Mouse (Mus musculus): ENCODE measurements around the gene Arf6.
A peak's percentile ranks its signal among the peaks of the same experiment; 100 is the strongest.
"Not testable (repeated sequence)": the region's sequence is repeated elsewhere in the genome, so short reads cannot be mapped to it uniquely, and the experiment has no call there.

The Arf6 gene

GRCm38 (mm10) chr12:69373850-69374766 is 2.2 kb downstream of the Arf6 start:
- DNase-seq, result peak; percentile 42

GRCm38 (mm10) chr12:69376132-69376531 is 4.2 kb downstream of the Arf6 start:
- no peak for DNase-seq

GRCm38 (mm10) chr12:69377188-69377587 is 5.2 kb downstream of the Arf6 start:
- DNase-seq, result no peak

GRCm38 (mm10) chr12:69377636-69378035 is 5.7 kb downstream of the Arf6 start:
- DNase-seq, result not testable (repeated sequence)

- DNase-seq, result no peak
These were observed 6.9 kb downstream of the Arf6 start for GRCm38 (mm10) chr12:69378558-69379454.

- DNase-seq, result no peak
These were observed 10.9 kb downstream of the Arf6 start for GRCm38 (mm10) chr12:69382880-69383279.

GRCm38 (mm10) chr12:69384606-69385005 is 12.7 kb downstream of the Arf6 start:
- no peak for DNase-seq

GRCm38 (mm10) chr12:69385542-69386280 is 13.8 kb downstream of the Arf6 start:
- no peak for DNase-seq

- DNase-seq, result not testable (repeated sequence)
These were observed 14.4 kb downstream of the Arf6 start for GRCm38 (mm10) chr12:69386281-69386732.

GRCm38 (mm10) chr12:69388321-69388869 is 16.4 kb downstream of the Arf6 start:
- no peak for DNase-seq

- no peak for DNase-seq
These were observed 17.5 kb downstream of the Arf6 start for GRCm38 (mm10) chr12:69389273-69389938.

GRCm38 (mm10) chr12:69390000-69390698 is 18.2 kb downstream of the Arf6 start:
- no peak for DNase-seq

- DNase-seq, result no peak
These were observed 21.1 kb downstream of the Arf6 start for GRCm38 (mm10) chr12:69393076-69393475.

- no peak for DNase-seq
These were observed 22.5 kb downstream of the Arf6 start for GRCm38 (mm10) chr12:69394456-69394855.

- DNase-seq, result no peak
These were observed 28.4 kb downstream of the Arf6 start for GRCm38 (mm10) chr12:69400367-69400766.

- DNase-seq, result no peak
These were observed 28.9 kb downstream of the Arf6 start for GRCm38 (mm10) chr12:69400871-69401286.

GRCm38 (mm10) chr12:69402100-69402499 is 30.1 kb downstream of the Arf6 start:
- DNase-seq, result no peak

- no peak for DNase-seq
These were observed 30.7 kb downstream of the Arf6 start for GRCm38 (mm10) chr12:69402594-69403167.

- no peak for DNase-seq
These were observed 38.8 kb downstream of the Arf6 start for GRCm38 (mm10) chr12:69410767-69411166.

GRCm38 (mm10) chr12:69411936-69412335 is 40.0 kb downstream of the Arf6 start:
- DNase-seq, result no peak

GRCm38 (mm10) chr12:69413303-69413702 is 41.4 kb downstream of the Arf6 start:
- DNase-seq, result no peak

Data from thymus, postnatal 4 days (tissue).